Mouse (Mus musculus) limb, embryonic 14.5 days (tissue): ENCODE measurements at regions not wholly inside any gene's neighbourhood (a gene's known extent, or its start where the extent isn't known, plus 50 kb on each side); places are given as distances from the start of the nearest gene placed in this dataset.
A peak's percentile ranks its signal among the peaks of the same experiment; 100 is the strongest.

ENCODE experiments used
- ATAC-seq: fragments of 200-750 bp; cut with Nextera tagmentation; 2 replicates; pipeline ENCODE4 v1.8.0; 2017; ENCODE audit warnings: low read depth, moderate number of reproducible peaks, moderate TSS enrichment; ENCODE audit not compliant: low FRiP score
- DNase-seq: peaks from one replicate; pipeline ENCODE4 v3.0.0-alpha.2; 2015; ENCODE audit warnings: low spot score
- H3K27ac ChIP-seq: fragments of 300-500 bp; sonication (generic); replicated peaks from 2 replicates; pipeline ENCODE4 v1.5.1; 2014; ENCODE audit warnings: low read depth, mild to moderate bottlenecking, low read length, moderate library complexity, mixed read lengths
- H3K27me3 ChIP-seq: fragments of 300-500 bp; sonication (generic); 2 replicates; pipeline ENCODE4 v1.6.1; 2014; ENCODE audit warnings: low read length, mixed read lengths; ENCODE audit not compliant: control insufficient read depth, insufficient read depth
- H3K36me3 ChIP-seq: fragments of 300-500 bp; sonication (generic); 2 replicates; pipeline ENCODE4 v1.6.1; 2014; ENCODE audit warnings: mild to moderate bottlenecking, low read length, moderate library complexity, mixed read lengths; ENCODE audit not compliant: control insufficient read depth, insufficient read depth
- H3K4me1 ChIP-seq: fragments of 300-500 bp; sonication (generic); 2 replicates; pipeline ENCODE4 v1.6.1; 2014; ENCODE audit warnings: antibody characterized with exemption, low read length, mixed read lengths; ENCODE audit not compliant: control insufficient read depth, insufficient read depth
- H3K4me2 ChIP-seq: fragments of 300-500 bp; sonication (generic); replicated peaks from 2 replicates; pipeline ENCODE4 v1.6.1; 2014; ENCODE audit warnings: low read depth, mild to moderate bottlenecking, low read length, moderate library complexity; ENCODE audit not compliant: severe bottlenecking
- H3K4me3 ChIP-seq: fragments of 300-500 bp; sonication (generic); replicated peaks from 2 replicates; pipeline ENCODE4 v1.5.1; 2014; ENCODE audit warnings: low read length
- H3K9ac ChIP-seq: fragments of 300-500 bp; sonication (generic); 2 replicates; pipeline ENCODE4 v1.6.1; 2014; ENCODE audit warnings: mild to moderate bottlenecking, low read depth, low read length, moderate library complexity; ENCODE audit not compliant: severe bottlenecking
- H3K9me3 ChIP-seq: fragments of 300-500 bp; sonication (generic); 2 replicates; pipeline ENCODE4 v1.6.1; 2016; ENCODE audit warnings: low read length; ENCODE audit not compliant: control insufficient read depth
- POLR2A ChIP-seq: fragments of 200-500 bp; IDR thresholded peaks from 2 replicates; pipeline ENCODE4 v1.8.0; 2012; ENCODE audit warnings: inconsistent platforms, mild to moderate bottlenecking, moderate library complexity, borderline replicate concordance; ENCODE audit not compliant: insufficient read depth, insufficient read length; ENCODE audit errors: extremely low read depth
- WGBS: fragments of 180-500 bp; shearing (Covaris S2); extraction: QIAGEN DNeasy Blood & Tissue Kit; methylation state at CpG from one replicate; pipeline ENCODE4 v1.1.7; 2014; 5-methylcytosine and 5-hydroxymethylcytosine counted together

- TF ChIP-seq POLR2A, result no peak
- no peak overlapping the region for H3K9ac ChIP-seq
- H3K4me2 ChIP-seq, result no peak overlapping the region
- H3K27me3 ChIP-seq, result no peaks in the 10 kb centered on the region
- DNase-seq (no peak), ATAC-seq (no peak)
- H3K4me3 ChIP-seq, result no peak overlapping the region
- H3K27ac ChIP-seq, result no peak overlapping the region
- no peaks in the 10 kb centered on the region for H3K9me3 ChIP-seq
- H3K36me3 ChIP-seq, result no peaks in the 10 kb centered on the region
- 78% methylated on average over 8 of the region's 8 CpGs for WGBS
- no peaks in the 10 kb centered on the region for H3K4me1 ChIP-seq
These were observed 533.1 kb downstream of the Shisa9 start for GRCm38 (mm10) chr16:12516834-12517685.

DNA sequence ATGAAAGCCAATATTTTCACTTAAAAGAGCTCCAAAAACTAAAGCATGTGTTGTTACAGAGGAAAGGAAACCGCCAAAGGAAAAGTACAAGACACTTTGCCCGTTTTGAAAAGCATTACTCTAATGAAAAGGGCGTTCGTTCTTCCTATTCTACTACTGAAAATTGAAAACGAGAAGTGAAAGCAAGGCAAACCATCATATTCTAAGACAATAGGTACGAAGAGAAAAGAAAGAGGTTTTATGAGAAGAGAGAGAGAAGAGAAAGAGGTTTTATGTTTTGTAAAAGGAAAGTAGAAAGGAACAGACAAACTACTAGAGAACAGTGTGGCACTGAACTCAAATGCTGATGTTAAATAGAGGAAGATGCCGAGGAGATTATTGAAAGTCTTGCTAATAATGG is 534.4 kb downstream of the Shisa9 start:
- TF ChIP-seq POLR2A, result no peak
- Histone ChIP-seq H3K4me3 (no peak overlapping the region), H3K36me3 (no peaks in the 10 kb centered on the region), H3K27me3 (no peaks in the 10 kb centered on the region), H3K9me3 (no peaks in the 10 kb centered on the region), H3K9ac (no peak overlapping the region), H3K4me1 (no peaks in the 10 kb centered on the region), H3K4me2 (no peak overlapping the region), H3K27ac (no peak overlapping the region)
- DNase-seq, result no peak
- WGBS, result 84% methylated on average over 7 of the region's 7 CpGs
- ATAC-seq, result no peak

GRCm38 (mm10) chr16:12521711-12522476 is 538.0 kb downstream of the Shisa9 start:
- H3K4me2 ChIP-seq, result no peak overlapping the region
- 67% methylated on average over 3 of the region's 3 CpGs for WGBS
- TF ChIP-seq POLR2A, result no peak
- H3K27ac ChIP-seq, result no peak overlapping the region
- H3K9ac ChIP-seq, result no peak overlapping the region
- no peak overlapping the region for H3K4me3 ChIP-seq
- no peaks in the 10 kb centered on the region for H3K4me1 ChIP-seq
- no peaks in the 10 kb centered on the region for H3K27me3 ChIP-seq
- no peaks in the 10 kb centered on the region for H3K9me3 ChIP-seq
- DNase-seq (peak; percentile 4), ATAC-seq (no peak)
- no peaks in the 10 kb centered on the region for H3K36me3 ChIP-seq

GRCm38 (mm10) chr16:12548462-12548861 is 561.0 kb upstream of the Ercc4 start:
- ATAC-seq, result no peak
- no peak overlapping the region for H3K27ac ChIP-seq
- no peaks in the 10 kb centered on the region for H3K4me1 ChIP-seq
- no peaks in the 10 kb centered on the region for H3K9me3 ChIP-seq
- no peak for TF ChIP-seq POLR2A
- no peak overlapping the region for H3K9ac ChIP-seq
- no peak for DNase-seq
- H3K4me3 ChIP-seq, result no peak overlapping the region
- no peaks in the 10 kb centered on the region for H3K27me3 ChIP-seq
- H3K36me3 ChIP-seq, result no peaks in the 10 kb centered on the region
- H3K4me2 ChIP-seq, result no peak overlapping the region

DNA sequence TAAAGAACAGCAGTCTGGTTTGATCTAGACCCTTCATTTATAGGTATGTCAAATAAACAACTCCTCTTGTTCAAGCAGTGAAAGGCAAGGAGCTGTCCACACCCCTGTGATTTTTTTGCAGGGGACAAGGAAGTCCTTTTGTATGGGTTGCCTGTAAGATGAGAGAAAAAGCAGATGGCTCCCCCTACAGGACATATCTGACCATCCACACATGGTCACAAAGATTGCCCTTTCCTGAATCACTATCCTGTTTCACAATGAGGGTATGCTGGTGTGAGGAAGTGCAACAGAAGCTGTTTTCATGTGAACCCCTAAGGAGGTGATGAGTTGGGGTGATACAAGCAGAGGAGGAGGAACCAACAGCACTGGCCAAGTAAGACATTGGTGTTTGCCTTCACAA is 520.6 kb upstream of the Ercc4 start:
- Histone ChIP-seq H3K36me3 (no peaks in the 10 kb centered on the region), H3K9me3 (no peaks in the 10 kb centered on the region), H3K27ac (no peak overlapping the region), H3K4me1 (no peaks in the 10 kb centered on the region), H3K9ac (no peak overlapping the region), H3K27me3 (no peaks in the 10 kb centered on the region), H3K4me3 (no peak overlapping the region), H3K4me2 (no peak overlapping the region)
- no peak for DNase-seq
- TF ChIP-seq POLR2A, result no peak
- ATAC-seq, result no peak
